ENCODE assay signal across 7 mouse cellular contexts in the genomic region with DNA sequence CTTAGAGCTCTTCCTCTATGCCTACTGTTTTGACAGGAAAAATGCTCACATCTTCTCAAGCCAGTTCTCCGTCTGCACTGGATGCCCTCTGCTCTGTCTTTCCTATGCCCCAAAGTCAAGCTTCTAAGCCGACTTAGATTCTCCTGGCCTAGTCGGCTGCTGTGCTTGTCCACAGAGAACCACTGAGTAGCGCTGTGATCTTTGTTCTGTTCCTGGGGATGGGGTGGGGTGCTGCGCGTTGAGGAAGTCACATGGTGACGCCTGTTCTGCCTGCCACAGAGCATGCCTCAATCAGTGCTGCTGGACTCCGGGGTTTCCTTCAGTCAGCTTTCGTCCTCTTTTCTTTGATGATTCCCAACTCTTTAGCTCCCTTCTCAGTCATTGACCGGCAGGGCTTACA. TPM values are rescaled to one million over a fixed set of nuclear protein-coding genes. Genes with fewer than 3 reads are reported as not detected.
A peak's percentile ranks its signal among the peaks of the same experiment; 100 is the strongest.
DNase-seq lines count a peak whose midpoint lies in the region; ATAC-seq and TF ChIP-seq lines count a peak whose summit lies in the region.

No protein-coding gene starts in this region.

- peak; percentile 45 for TF ChIP-seq CTCF in left cerebral cortex, adult 2 months (IDR thresholded peaks at IDR 0.05)

- intact Hi-C loops in left cerebral cortex, adult 2 months (cut with DNase I) = no loop called here
- intact Hi-C loops in gastrocnemius, postnatal 36 days (cut with DNase I) = no loop called here

- 41% methylated on average over 10 of the region's 10 CpGs for WGBS in embryonic facial prominence, embryonic 10.5 days

- ATAC-seq in megakaryocyte, adult 5-6 weeks (ENCODE audit: poor library complexity, severe bottlenecking) = peak; percentile 24; the same call in 1 of the 2 replicates

- no peak for DNase-seq in left cerebral cortex, adult 2 months (ENCODE audit: extremely low spot score in 1 of 2, low spot score in 2 of 2)
- DNase-seq in left cerebral cortex, adult 18-20 months (ENCODE audit: low spot score in 2 of 2) = no peak
- peak; percentile 42 for DNase-seq in T-cell, adult 2 months (ENCODE audit: low spot score)
- peak; percentile 40 for DNase-seq in embryonic facial prominence, embryonic 10.5 days (ENCODE audit: low spot score)
- DNase-seq in kidney, adult 8-10 months = no peak
- DNase-seq in gastrocnemius, postnatal 36 days = no peak

- H3K27me3 ChIP-seq in embryonic facial prominence, embryonic 10.5 days (replicated peaks; ENCODE audit: low read depth, poor library complexity, severe bottlenecking) = no peaks in the 10 kb centered on the region

- no peaks in the 10 kb centered on the region for H3K9me3 ChIP-seq in embryonic facial prominence, embryonic 10.5 days

- H3K36me3 ChIP-seq in embryonic facial prominence, embryonic 10.5 days (replicated peaks) = no peaks in the 10 kb centered on the region

- H3K4me1 ChIP-seq in embryonic facial prominence, embryonic 10.5 days = peaks cover 6% of the 10 kb centered on the region; the same call in 1 of the 2 replicates

- H3K27ac ChIP-seq in left cerebral cortex, adult 2 months = no peak overlapping the region
- H3K27ac ChIP-seq in embryonic facial prominence, embryonic 10.5 days (replicated peaks) = no peak overlapping the region

- no peak overlapping the region for H3K4me3 ChIP-seq in left cerebral cortex, adult 2 months
- no peak overlapping the region for H3K4me3 ChIP-seq in embryonic facial prominence, embryonic 10.5 days

RNA-seq across cellular contexts. Expression of a gene that starts 8.4 kb away (rescaled TPM):
- 10 to 100 TPM; 47.7 to 51.3 TPM for total RNA-seq in left cerebral cortex, adult 2 months (2021)
- total RNA-seq in left cerebral cortex, adult 18-20 months (2021) = 10 to 100 TPM; 50.2 to 53.8 TPM
- polyA plus RNA-seq in embryonic facial prominence, embryonic 10.5 days (2016; fragmentation: Nextera tagmentation; extraction: Ambion mirVana) = 6.0 and 8.4 TPM in 2 replicates
- 0.20 and 0.25 TPM in 2 replicates for total RNA-seq in megakaryocyte, adult 5-6 weeks (2015)
- not detected in 2 replicates for total RNA-seq in megakaryocyte, adult 5-6 weeks (2017)
- total RNA-seq in gastrocnemius, postnatal 36 days (2021) = under 1 TPM; 0.23 to 0.25 TPM

Comparison
In these comparisons a context has a peak if more than half of its experiments do, and no peak if none do; other contexts are left out.
1. DNase-seq: peak in T-cell, adult 2 months (single experiment) and embryonic facial prominence, embryonic 10.5 days (single experiment); none in left cerebral cortex, adult 2 months (0 of 2), left cerebral cortex, adult 18-20 months (0 of 2), kidney, adult 8-10 months (0 of 2) and gastrocnemius, postnatal 36 days (0 of 2).
2. RNA of a gene that starts 8.4 kb away (total RNA-seq): 50.2 to 53.8 TPM in left cerebral cortex, adult 18-20 months and 47.7 to 51.3 TPM in left cerebral cortex, adult 2 months; 0.23 to 0.25 TPM in gastrocnemius, postnatal 36 days and 0.20 to 0.25 TPM in megakaryocyte, adult 5-6 weeks; every median in the first group is over 10 times any median in the second.